Mouse (Mus musculus) spleen, adult 2 months (tissue): ENCODE measurements around the gene 4632433K11Rik. TPM values are rescaled to one million over a fixed set of nuclear protein-coding genes. Genes with fewer than 3 reads are reported as not detected.
A peak's percentile ranks its signal among the peaks of the same experiment; 100 is the strongest.
"Not testable (repeated sequence)": the region's sequence is repeated elsewhere in the genome, so short reads cannot be mapped to it uniquely, and the experiment has no call there.

Source experiments
- DNase-seq, 2 experiments: peaks; one replicate each; pipeline versions ENCODE4 v3.0.0 to v3.0.0-alpha.2; 2012 to 2021; ENCODE audit warnings: low spot score in 2 of 2, low read depth in 1 of 2
- H3K27ac ChIP-seq: fragments of 200-500 bp; 2 replicates; pipeline ENCODE4 v1.5.1; 2012; ENCODE audit warnings: low read length, inconsistent platforms; ENCODE audit not compliant: insufficient read depth
- H3K27me3 ChIP-seq: fragments of 200-500 bp; 2 replicates; pipeline ENCODE4 v1.6.1; 2012; ENCODE audit warnings: mild to moderate bottlenecking, moderate library complexity, low read length, inconsistent platforms; ENCODE audit not compliant: control insufficient read depth, insufficient read depth
- H3K36me3 ChIP-seq: fragments of 200-500 bp; 2 replicates; pipeline ENCODE4 v1.6.1; 2012; ENCODE audit warnings: mild to moderate bottlenecking, low read length, inconsistent platforms; ENCODE audit not compliant: control insufficient read depth, insufficient read depth
- H3K4me1 ChIP-seq: fragments of 200-500 bp; 2 replicates; pipeline ENCODE4 v1.6.1; 2011; ENCODE audit warnings: inconsistent platforms; ENCODE audit not compliant: control insufficient read depth, insufficient read depth, insufficient read length
- H3K4me3 ChIP-seq: fragments of 200-500 bp; 2 replicates; pipeline ENCODE4 v1.5.1; 2011; ENCODE audit warnings: mild to moderate bottlenecking, inconsistent platforms; ENCODE audit not compliant: insufficient read depth, insufficient read length; ENCODE audit errors: extremely low read depth
- CTCF ChIP-seq: fragments of 200-500 bp; IDR thresholded peaks from 2 replicates; pipeline ENCODE4 v1.5.1; 2011; ENCODE audit warnings: mild to moderate bottlenecking, inconsistent platforms; ENCODE audit not compliant: insufficient read depth, insufficient read length, insufficient replicate concordance; ENCODE audit errors: extremely low read depth
- POLR2A ChIP-seq: fragments of 200-500 bp; IDR thresholded peaks from 2 replicates; pipeline ENCODE4 v1.6.1; 2011; ENCODE audit warnings: low read depth, low read length, inconsistent platforms
- WGBS: fragments of 180-500 bp; shearing (Covaris S2); methylation state at CpG from one replicate; pipeline ENCODE4 v1.1.7; 2018; 5-methylcytosine and 5-hydroxymethylcytosine counted together
- polyA plus RNA-seq: library from polyadenylated mRNA; depleted of rRNA; stranded (reverse); fragments of >200 nt; gene quantifications from 2 replicates; pipeline ENCODE4 v1.2.3, GENCODE M21; 2012

The 4632433K11Rik gene
- polyA plus RNA-seq, 1 experiment = not detected

- no peak for TF ChIP-seq CTCF
- peak; percentile 39 for TF ChIP-seq POLR2A
- peak within 1 kb of the TSS; percentile 96 for H3K4me3 ChIP-seq
- under 1% methylated on average over 65 of the region's 76 CpGs for WGBS
- H3K27me3 ChIP-seq = no peaks in the 10 kb centered on the region; the same call in 1 of the 2 replicates
- no peaks in the 10 kb centered on the region; the same call in 1 of the 2 replicates for H3K4me1 ChIP-seq
- H3K27ac ChIP-seq = peak within 1 kb of the TSS; percentile 99
- H3K36me3 ChIP-seq = peaks cover 20% of the 10 kb centered on the region
- DNase-seq = peak; percentile 91 to 95
Observed at GRCm38 (mm10) chr7:5015118-5016001, 18.6 kb upstream of the 4632433K11Rik start, which contains the start of gene Gm44973. TSS of gene Gm44973 (plus strand) at chr7:5015496.

GRCm38 (mm10) chr7:5016057-5016456, 17.9 kb upstream of the 4632433K11Rik start:
- DNase-seq = no peak
- Histone ChIP-seq H3K27me3 (no peaks in the 10 kb centered on the region; the same call in 1 of the 2 replicates), H3K4me3 (no peak overlapping the region; the same call in 1 of the 2 replicates), H3K36me3 (peaks cover 15% of the 10 kb centered on the region), H3K4me1 (no peaks in the 10 kb centered on the region; the same call in 1 of the 2 replicates), H3K27ac (peak overlapping the region; percentile 88)
- 39% methylated on average over 3 of the region's 3 CpGs for WGBS
- no peak for TF ChIP-seq CTCF
- TF ChIP-seq POLR2A = no peak

- Histone ChIP-seq H3K4me1 (no peaks in the 10 kb centered on the region; the same call in 1 of the 2 replicates), H3K27ac (no peak overlapping the region), H3K27me3 (no peaks in the 10 kb centered on the region; the same call in 1 of the 2 replicates), H3K4me3 (no peak overlapping the region), H3K36me3 (peaks cover 6% of the 10 kb centered on the region)
- no peak for TF ChIP-seq CTCF
- TF ChIP-seq POLR2A = no peak
- DNase-seq = no peak
- WGBS = 96% methylated on average over 2 of the region's 2 CpGs
Observed at GRCm38 (mm10) chr7:5016920-5017319, 17.0 kb upstream of the 4632433K11Rik start.

GRCm38 (mm10) chr7:5017352-5017751, 16.6 kb upstream of the 4632433K11Rik start:
- no peaks in the 10 kb centered on the region; the same call in 1 of the 2 replicates for H3K4me1 ChIP-seq
- H3K36me3 ChIP-seq = peaks cover 6% of the 10 kb centered on the region
- no peak overlapping the region for H3K27ac ChIP-seq
- TF ChIP-seq POLR2A (no peak), CTCF (no peak)
- H3K4me3 ChIP-seq = no peak overlapping the region
- WGBS = 89% methylated on average over 16 of the region's 16 CpGs
- DNase-seq = no peak
- H3K27me3 ChIP-seq = no peaks in the 10 kb centered on the region; the same call in 1 of the 2 replicates

- 97% methylated on average over 21 of the region's 21 CpGs for WGBS
- TF ChIP-seq CTCF (no peak), POLR2A (no peak)
- Histone ChIP-seq H3K4me3 (no peak overlapping the region), H3K4me1 (no peaks in the 10 kb centered on the region; the same call in 1 of the 2 replicates), H3K27ac (no peak overlapping the region), H3K27me3 (no peaks in the 10 kb centered on the region; the same call in 1 of the 2 replicates), H3K36me3 (peaks cover 2% of the 10 kb centered on the region; the same call in 1 of the 2 replicates)
- DNase-seq = no peak
Observed at GRCm38 (mm10) chr7:5017931-5018330, 16.0 kb upstream of the 4632433K11Rik start.

GRCm38 (mm10) chr7:5019576-5019975, 14.3 kb upstream of the 4632433K11Rik start:
- H3K4me1 ChIP-seq, H3K27me3 ChIP-seq, DNase-seq, H3K4me3 ChIP-seq, H3K36me3 ChIP-seq: not testable (repeated sequence)
- 27% methylated on average over 8 of the region's 8 CpGs for WGBS
- H3K27ac ChIP-seq = peak overlapping the region; percentile 81
